Mouse (Mus musculus) MEL (cell line): ENCODE measurements at regions not wholly inside any gene's neighbourhood (a gene's known extent, or its start where the extent isn't known, plus 50 kb on each side); places are given as distances from the start of the nearest gene placed in this dataset.

Source experiments
- DNase-seq: peaks from one replicate; pipeline ENCODE4 v3.0.0; 2011; ENCODE audit warnings: low read depth, low spot score
- H3K27ac ChIP-seq: 2 replicates; pipeline ENCODE4 v1.5.1; 2012; ENCODE audit warnings: low read depth, mild to moderate bottlenecking, control low read depth, low read length, moderate library complexity; ENCODE audit not compliant: control insufficient read depth
- H3K27me3 ChIP-seq, 2 experiments: fragments of 150-350 bp in 1 of 2; sonication (generic) in 1 of 2; 2 replicates each; pipeline ENCODE4 v1.6.1; 2012; ENCODE audit warnings: low read length in 2 of 2, mild to moderate bottlenecking in 2 of 2, improper control_type of control experiment in 1 of 2, moderate library complexity in 1 of 2; ENCODE audit not compliant: insufficient read depth in 2 of 2, control insufficient read depth in 1 of 2
- H3K36me3 ChIP-seq, 2 experiments: 2 replicates each; pipeline ENCODE4 v1.6.1; 2012 to 2014; ENCODE audit warnings: low read length in 2 of 2, improper control_type of control experiment in 1 of 2, inconsistent platforms in 1 of 2, mild to moderate bottlenecking in 1 of 2; ENCODE audit not compliant: insufficient read depth in 2 of 2, control insufficient read depth in 1 of 2
- H3K4me1 ChIP-seq, 2 experiments: fragments of 150-350 bp in 1 of 2; sonication (generic) in 1 of 2; 2 replicates each; pipeline ENCODE4 v1.6.1; 2012; ENCODE audit warnings: low read length in 2 of 2, improper control_type of control experiment in 1 of 2, mild to moderate bottlenecking in 1 of 2; ENCODE audit not compliant: insufficient read depth in 2 of 2, control insufficient read depth in 1 of 2
- H3K4me3 ChIP-seq, 2 experiments: fragments of 150-350 bp in 1 of 2; sonication (generic) in 1 of 2; 2 replicates each; pipeline ENCODE4 v1.5.1; 2012; ENCODE audit warnings: low read depth in 2 of 2, low read length in 2 of 2, mild to moderate bottlenecking in 2 of 2, moderate library complexity in 2 of 2, control low read depth in 1 of 2, improper control_type of control experiment in 1 of 2; ENCODE audit not compliant: control insufficient read depth in 1 of 2, insufficient read depth in 1 of 2
- H3K79me2 ChIP-seq: 2 replicates; pipeline ENCODE4 v1.6.1; 2012; ENCODE audit warnings: mild to moderate bottlenecking, low read length, moderate library complexity; ENCODE audit not compliant: control insufficient read depth, poor library complexity, insufficient read depth
- H3K9ac ChIP-seq: 2 replicates; pipeline ENCODE4 v1.6.1; 2012; ENCODE audit warnings: low read depth, mild to moderate bottlenecking, control low read depth, low read length, moderate library complexity; ENCODE audit not compliant: control insufficient read depth, poor library complexity, severe bottlenecking
- H3K9me3 ChIP-seq: fragments of 150-350 bp; sonication (generic); replicated peaks from 2 replicates; pipeline ENCODE4 v1.6.1; 2012; ENCODE audit warnings: mild to moderate bottlenecking, low read length, improper control_type of control experiment, moderate library complexity; ENCODE audit not compliant: insufficient read depth
- CHD1 ChIP-seq: IDR thresholded peaks from 2 replicates; pipeline ENCODE4 v1.6.1; 2012; ENCODE audit warnings: low read depth, mild to moderate bottlenecking, inconsistent platforms, low read length, improper control_type of control experiment
- E2F4 ChIP-seq: IDR thresholded peaks from 2 replicates; pipeline ENCODE4 v1.6.1; 2011; ENCODE audit warnings: low read depth, low read length, improper control_type of control experiment, borderline replicate concordance
- ELF1 ChIP-seq: IDR thresholded peaks from 2 replicates; pipeline ENCODE4 v1.6.1; 2014; ENCODE audit warnings: low read depth, mild to moderate bottlenecking, inconsistent platforms, low read length, improper control_type of control experiment, moderate library complexity
- EP300 ChIP-seq, 2 experiments: IDR thresholded peaks; 2 replicates each; pipeline ENCODE4 v1.6.1; 2011; ENCODE audit warnings: improper control_type of control experiment in 2 of 2, low read length in 2 of 2, low read depth in 1 of 2, mild to moderate bottlenecking in 1 of 2
- HCFC1 ChIP-seq: IDR thresholded peaks from 2 replicates; pipeline ENCODE4 v1.6.1; 2012; ENCODE audit warnings: low read depth, mild to moderate bottlenecking, inconsistent platforms, low read length, improper control_type of control experiment, moderate library complexity
- MEF2A ChIP-seq: IDR thresholded peaks from 2 replicates; pipeline ENCODE4 v1.6.1; 2014; ENCODE audit warnings: low read depth, mild to moderate bottlenecking, inconsistent platforms, low read length, improper control_type of control experiment; ENCODE audit not compliant: poor library complexity, insufficient replicate concordance, severe bottlenecking; ENCODE audit errors: extremely low read depth
- MXI1 ChIP-seq: IDR thresholded peaks from 2 replicates; pipeline ENCODE4 v1.6.1; 2011; ENCODE audit warnings: mild to moderate bottlenecking, low read depth, low read length, improper control_type of control experiment
- NELFE ChIP-seq: IDR thresholded peaks from 2 replicates; pipeline ENCODE4 v1.6.1; 2011; ENCODE audit warnings: low read depth, low read length, improper control_type of control experiment
- NRF1 ChIP-seq: IDR thresholded peaks from 2 replicates; pipeline ENCODE4 v1.6.1; 2014; ENCODE audit warnings: low read depth, mild to moderate bottlenecking, inconsistent platforms, low read length, improper control_type of control experiment, moderate library complexity; ENCODE audit not compliant: poor library complexity, insufficient read depth, severe bottlenecking
- POLR2A ChIP-seq, 2 experiments: IDR thresholded peaks; 2 replicates each; pipeline ENCODE4 v1.6.1; 2011 to 2012; ENCODE audit warnings: low read length in 2 of 2, mild to moderate bottlenecking in 2 of 2, control low read depth in 1 of 2, improper control_type of control experiment in 1 of 2, low read depth in 1 of 2, moderate library complexity in 1 of 2; ENCODE audit not compliant: control insufficient read depth in 1 of 2, insufficient read depth in 1 of 2, poor library complexity in 1 of 2
- POLR2AphosphoS2 ChIP-seq: IDR thresholded peaks from 2 replicates; pipeline ENCODE4 v1.6.1; 2011; ENCODE audit warnings: low read length, improper control_type of control experiment
- RAD21 ChIP-seq: IDR thresholded peaks from 2 replicates; pipeline ENCODE4 v1.6.1; 2011; ENCODE audit warnings: mild to moderate bottlenecking, low read depth, low read length, improper control_type of control experiment
- TCF12 ChIP-seq: IDR thresholded peaks from 2 replicates; pipeline ENCODE4 v1.6.1; 2014; ENCODE audit warnings: low read depth, mild to moderate bottlenecking, inconsistent platforms, low read length, improper control_type of control experiment, moderate library complexity
- USF2 ChIP-seq, 2 experiments: IDR thresholded peaks; 2 replicates each; pipeline ENCODE4 v1.6.1; 2011 to 2012; ENCODE audit warnings: improper control_type of control experiment in 2 of 2, low read length in 2 of 2, borderline replicate concordance in 1 of 2, inconsistent platforms in 1 of 2, low read depth in 1 of 2, mild to moderate bottlenecking in 1 of 2; ENCODE audit not compliant: insufficient read depth in 1 of 2
- ZNF384 ChIP-seq: IDR thresholded peaks from 2 replicates; pipeline ENCODE4 v1.6.1; 2012; ENCODE audit warnings: low read depth, mild to moderate bottlenecking, inconsistent platforms, low read length, improper control_type of control experiment

DNA sequence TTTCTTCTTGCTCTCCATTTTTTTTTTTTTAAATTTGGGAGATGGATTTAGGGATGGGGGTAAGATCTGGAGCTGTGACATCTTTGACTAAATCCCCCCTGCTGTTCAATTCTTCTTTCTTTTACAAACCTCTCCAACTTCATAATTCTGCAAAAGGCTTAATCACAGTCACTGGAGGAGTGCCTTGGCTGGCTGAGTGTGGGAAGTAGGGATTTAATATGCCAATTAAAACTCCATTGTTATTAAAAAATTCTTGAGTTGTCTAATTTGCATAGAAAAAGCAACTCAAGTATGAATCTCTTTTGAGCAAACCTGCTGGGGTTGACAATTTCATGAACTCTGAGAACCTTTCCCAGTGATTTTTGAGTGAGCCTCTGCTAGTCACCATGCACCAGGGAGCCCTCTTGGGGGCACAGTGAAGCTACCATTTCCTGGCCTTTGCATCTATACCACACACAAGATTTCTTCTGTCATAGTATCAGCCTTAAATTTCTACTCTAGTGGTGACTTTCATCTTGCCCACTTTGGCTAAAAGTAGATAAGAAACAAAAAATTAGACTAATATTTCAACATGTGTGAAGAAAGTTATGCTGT, 243.6 kb upstream of the Tle1 start:
- no peak overlapping the region for H3K4me3 ChIP-seq
- DNase-seq, result no peak
- H3K36me3 ChIP-seq, result no peaks in the 10 kb centered on the region
- H3K9me3 ChIP-seq, result no peaks in the 10 kb centered on the region
- no peak overlapping the region for H3K9ac ChIP-seq
- TF ChIP-seq ZNF384 (no peak), ELF1 (no peak), POLR2A (IDR thresholded peaks at IDR 0.05; ENCODE audit: control insufficient read depth in 1 of 2, insufficient read depth in 1 of 2, low read depth in 1 of 2, low read length in 2 of 2, poor library complexity in 1 of 2) (no peak), HCFC1 (no peak), E2F4 (no peak), NRF1 (no peak)
- no peak overlapping the region for H3K27ac ChIP-seq
- H3K4me1 ChIP-seq, result no peaks in the 10 kb centered on the region
- H3K27me3 ChIP-seq, result no peaks in the 10 kb centered on the region
- H3K79me2 ChIP-seq, result no peaks in the 10 kb centered on the region

DNA sequence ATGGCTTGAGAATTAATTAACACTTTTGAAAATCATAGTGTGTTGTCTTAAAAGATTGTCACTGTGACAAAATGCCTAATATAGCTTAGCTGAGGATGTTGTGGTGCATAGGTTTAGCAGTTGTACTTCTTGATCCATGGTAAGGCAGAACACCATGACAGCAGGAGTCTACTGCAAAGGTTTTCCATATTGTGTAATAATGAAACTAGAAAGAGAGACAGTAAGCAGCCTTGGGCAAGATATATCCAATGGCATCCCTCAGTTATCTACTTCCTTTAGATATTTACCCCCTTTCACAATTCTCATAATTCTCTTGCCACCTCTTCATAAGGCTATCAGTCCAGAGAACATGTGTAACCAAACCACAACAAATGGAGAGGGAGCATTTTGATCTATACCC, 236.6 kb upstream of the Tle1 start:
- no peaks in the 10 kb centered on the region for H3K9me3 ChIP-seq
- no peak overlapping the region for H3K27ac ChIP-seq
- no peak for TF ChIP-seq RAD21
- TF ChIP-seq EP300 (IDR thresholded peaks at IDR 0.05; ENCODE audit: low read depth in 1 of 2, low read length in 2 of 2), result no peak
- no peak for TF ChIP-seq CHD1
- TF ChIP-seq POLR2AphosphoS2, result no peak
- no peak for TF ChIP-seq TCF12
- TF ChIP-seq MXI1, result no peak
- TF ChIP-seq USF2 (IDR thresholded peaks at IDR 0.05; ENCODE audit: borderline replicate concordance in 1 of 2, insufficient read depth in 1 of 2, low read depth in 1 of 2, low read length in 2 of 2), result no peak
- no peak for TF ChIP-seq MEF2A
- H3K27me3 ChIP-seq, result no peaks in the 10 kb centered on the region
- H3K36me3 ChIP-seq, result no peaks in the 10 kb centered on the region
- no peak overlapping the region for H3K9ac ChIP-seq
- H3K4me3 ChIP-seq, result no peak overlapping the region
- no peaks in the 10 kb centered on the region for H3K79me2 ChIP-seq
- DNase-seq, result no peak
- H3K4me1 ChIP-seq, result no peaks in the 10 kb centered on the region

DNA sequence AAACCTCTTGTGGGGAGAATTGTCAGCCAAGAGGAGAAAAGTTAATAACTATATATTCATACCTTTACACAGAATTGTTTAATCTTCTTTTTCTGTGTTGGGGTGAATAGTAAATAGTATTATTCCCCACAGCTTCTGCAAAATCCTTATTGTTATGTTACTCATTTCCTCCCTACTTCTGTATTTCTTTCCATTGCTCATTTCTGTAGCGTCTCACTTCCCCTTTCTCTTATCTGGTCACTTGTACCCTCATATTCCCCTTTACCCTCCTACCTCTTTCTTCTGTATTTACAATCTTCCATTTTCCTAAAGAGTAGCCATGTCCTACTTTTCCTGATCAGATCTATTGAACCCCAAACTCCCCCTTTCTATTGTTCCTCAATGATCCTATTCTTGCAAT, 224.6 kb upstream of the Tle1 start:
- no peak overlapping the region for H3K27ac ChIP-seq
- H3K79me2 ChIP-seq, result no peaks in the 10 kb centered on the region
- H3K9ac ChIP-seq, result no peak overlapping the region
- no peaks in the 10 kb centered on the region for H3K4me1 ChIP-seq
- H3K27me3 ChIP-seq, result no peaks in the 10 kb centered on the region
- H3K4me3 ChIP-seq, result no peak overlapping the region
- H3K36me3 ChIP-seq, result no peaks in the 10 kb centered on the region
- DNase-seq, result peak; percentile 35
- 0 out of 4 replicates have a peak, but pooled peaks of 1 of the 2 experiments have one; percentile 27 for TF ChIP-seq EP300 (IDR thresholded peaks at IDR 0.05; ENCODE audit: low read depth in 1 of 2, low read length in 2 of 2)
- no peak for TF ChIP-seq NELFE
- H3K9me3 ChIP-seq, result no peaks in the 10 kb centered on the region
